Mouse (Mus musculus) frontal cortex, postnatal 14 days (tissue): ENCODE measurements around the gene Hyal6.
A peak's percentile ranks its signal among the peaks of the same experiment; 100 is the strongest.

Experiments used
- DNase-seq, 2 experiments: peaks; one replicate each; pipeline ENCODE4 v3.0.0; 2022; ENCODE audit warnings: low spot score in 2 of 2

Gene Hyal6

DNA sequence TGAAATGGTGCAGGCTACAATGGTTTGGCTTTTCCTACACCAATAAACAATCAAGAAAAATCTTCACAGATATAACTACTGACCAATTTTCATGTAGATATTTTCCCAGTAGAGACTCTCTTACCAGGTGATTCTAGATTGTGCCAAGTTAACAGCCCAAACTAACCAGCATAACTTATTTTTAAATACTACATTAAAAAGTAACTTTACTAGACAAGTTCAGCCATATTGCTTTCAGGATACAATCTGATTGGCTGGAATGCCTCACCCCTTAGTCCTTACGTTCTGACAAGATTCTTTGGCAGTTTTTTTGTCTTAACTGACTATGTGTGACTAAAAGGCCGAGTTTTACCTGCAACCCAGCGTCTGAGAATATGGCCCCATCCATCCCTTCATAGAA lies at the start of gene Hyal6:
TSS of gene Hyal6 (plus strand) at position 301 of the 400 bp plus-strand sequence.
- no peak for DNase-seq

DNA sequence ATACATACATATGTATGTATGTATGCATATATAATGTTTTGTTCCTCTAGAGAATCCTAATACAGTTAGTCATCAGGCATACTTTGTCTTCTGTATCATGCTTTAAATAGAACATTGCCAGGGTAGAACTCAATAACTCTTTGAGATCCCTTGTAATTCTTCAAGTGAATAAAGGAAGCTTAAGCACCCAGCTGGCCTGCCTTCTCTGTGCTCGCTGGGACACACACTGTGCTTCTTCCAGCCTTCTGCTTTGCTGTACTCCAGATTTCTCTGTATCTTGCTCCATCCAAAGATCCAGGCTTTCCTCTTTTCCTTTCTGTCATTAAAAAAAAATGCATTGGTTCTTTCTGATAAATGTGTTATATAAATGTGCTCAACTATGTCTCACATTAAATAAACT lies 45.2 kb upstream of the Hyal6 start:
- DNase-seq: no peak

DNA sequence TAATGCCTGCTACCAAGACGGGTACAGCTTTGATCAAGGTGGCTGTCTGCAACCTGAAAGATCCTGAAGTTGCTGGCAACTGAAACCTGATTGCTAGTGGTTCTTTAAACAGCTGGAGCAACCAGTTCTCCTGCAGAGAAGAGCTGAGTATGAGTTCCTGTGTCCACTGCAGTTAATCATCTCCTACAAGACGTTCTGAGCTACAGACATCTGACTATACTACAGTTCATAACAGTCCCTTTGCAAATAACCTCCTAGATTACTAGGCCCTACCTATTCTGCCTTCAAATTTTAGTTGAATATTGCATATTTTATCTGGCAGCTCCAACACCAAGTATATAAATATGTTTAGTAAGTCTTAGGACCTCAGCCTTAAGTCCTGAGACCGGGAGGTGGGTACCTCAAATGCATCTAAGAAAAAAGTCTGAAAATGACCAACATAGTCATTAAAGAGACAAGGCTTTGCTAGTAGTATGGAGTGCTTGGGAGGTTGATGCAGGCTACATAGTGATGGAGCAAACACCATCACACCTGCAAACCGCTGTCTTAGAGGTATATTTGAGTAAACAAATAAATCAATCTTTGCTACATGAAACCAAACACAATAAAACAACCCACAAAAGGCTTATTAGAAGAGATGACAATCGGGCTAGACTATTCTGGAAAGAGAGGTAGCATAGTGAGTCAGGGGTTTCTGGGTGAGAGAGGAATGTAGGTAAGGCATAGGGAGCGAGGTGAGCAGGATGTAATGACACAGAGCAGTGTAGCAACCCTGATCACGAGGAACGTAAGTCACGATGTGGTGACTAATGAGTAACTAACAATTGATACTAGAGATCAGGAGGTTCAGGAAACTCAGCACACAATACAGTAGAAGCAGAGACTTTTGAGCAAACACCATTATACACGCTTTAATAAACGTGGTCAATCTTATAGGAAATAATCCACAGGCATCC lies 38.3 kb upstream of the Hyal6 start:
- DNase-seq: no peak

DNA sequence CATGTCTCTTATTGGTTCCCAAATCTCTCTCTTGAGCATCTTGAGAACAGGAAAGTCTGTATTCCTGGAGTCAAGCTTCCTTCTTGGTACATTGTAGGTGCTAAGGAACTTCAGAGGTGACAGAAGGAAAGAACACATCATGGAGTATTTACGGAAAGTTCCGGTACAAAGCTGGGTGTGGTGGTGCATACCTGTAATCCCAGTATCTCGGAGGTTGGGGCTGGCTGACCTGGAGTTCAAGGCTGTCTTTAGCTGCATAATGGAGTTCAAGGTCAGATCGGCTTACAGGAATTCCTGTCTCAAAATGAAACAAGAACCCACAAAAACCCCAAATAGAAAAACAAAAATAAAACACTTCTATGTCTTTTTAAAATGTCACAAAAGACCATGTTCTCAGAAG lies 36.9 kb upstream of the Hyal6 start:
- no peak for DNase-seq

DNA sequence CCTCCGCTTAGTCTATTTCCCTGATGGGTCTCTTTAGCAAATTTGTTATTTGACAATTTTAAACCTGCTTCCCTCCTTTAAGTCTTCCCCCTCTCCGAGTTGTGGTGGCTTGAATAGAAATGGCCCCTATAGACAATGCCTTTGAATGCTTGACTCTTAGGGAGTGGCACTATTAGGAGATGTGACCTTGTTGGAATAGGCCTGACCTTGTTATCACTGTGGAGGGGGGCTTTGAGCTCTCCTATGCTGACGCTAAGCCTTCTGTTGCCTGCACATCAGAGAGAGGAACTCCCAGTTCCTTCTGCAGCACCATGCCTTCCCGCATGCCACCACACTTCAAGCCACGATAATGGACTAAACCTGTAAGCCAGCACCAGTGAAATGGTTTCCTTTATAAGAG lies 35.8 kb upstream of the Hyal6 start:
- no peak for DNase-seq

DNA sequence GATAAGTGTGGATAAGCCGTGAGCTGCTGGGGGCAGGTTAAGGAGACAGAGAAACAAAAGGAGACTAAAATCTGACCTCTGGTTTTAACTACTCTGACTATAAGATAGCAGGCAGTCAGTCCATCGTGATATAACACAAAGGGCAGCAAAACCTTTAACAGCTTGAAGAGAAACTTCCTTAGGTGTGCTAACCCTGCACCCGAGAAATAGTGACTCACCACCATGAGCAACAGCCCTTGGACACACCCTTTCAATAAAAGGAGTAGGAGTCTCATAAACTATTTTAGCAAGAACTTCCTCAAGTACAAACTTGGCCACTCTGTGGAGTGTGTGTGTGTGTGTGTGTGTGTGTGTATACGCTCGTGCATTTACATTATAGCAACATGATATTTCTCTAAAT lies 26.0 kb upstream of the Hyal6 start:
- no peak for DNase-seq

DNA sequence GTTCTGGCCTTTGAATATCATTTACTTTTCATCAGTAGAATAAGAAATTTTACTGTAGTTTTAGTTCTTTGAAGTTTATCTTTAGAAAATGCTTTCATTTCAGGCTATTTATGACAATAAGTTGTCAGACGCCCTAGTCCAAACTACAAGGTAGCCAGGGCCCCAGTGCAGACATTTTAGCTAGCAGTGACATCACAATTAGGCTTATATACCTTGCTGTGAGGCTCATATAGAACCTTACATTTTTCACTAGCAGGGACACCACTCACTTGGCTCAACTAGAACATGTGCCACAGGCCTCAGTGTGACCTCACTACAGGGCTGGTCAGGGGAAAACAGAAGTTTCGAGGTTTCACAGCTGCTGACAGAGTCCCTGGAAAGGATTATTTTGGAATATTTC lies 25.5 kb upstream of the Hyal6 start:
- no peak for DNase-seq

DNA sequence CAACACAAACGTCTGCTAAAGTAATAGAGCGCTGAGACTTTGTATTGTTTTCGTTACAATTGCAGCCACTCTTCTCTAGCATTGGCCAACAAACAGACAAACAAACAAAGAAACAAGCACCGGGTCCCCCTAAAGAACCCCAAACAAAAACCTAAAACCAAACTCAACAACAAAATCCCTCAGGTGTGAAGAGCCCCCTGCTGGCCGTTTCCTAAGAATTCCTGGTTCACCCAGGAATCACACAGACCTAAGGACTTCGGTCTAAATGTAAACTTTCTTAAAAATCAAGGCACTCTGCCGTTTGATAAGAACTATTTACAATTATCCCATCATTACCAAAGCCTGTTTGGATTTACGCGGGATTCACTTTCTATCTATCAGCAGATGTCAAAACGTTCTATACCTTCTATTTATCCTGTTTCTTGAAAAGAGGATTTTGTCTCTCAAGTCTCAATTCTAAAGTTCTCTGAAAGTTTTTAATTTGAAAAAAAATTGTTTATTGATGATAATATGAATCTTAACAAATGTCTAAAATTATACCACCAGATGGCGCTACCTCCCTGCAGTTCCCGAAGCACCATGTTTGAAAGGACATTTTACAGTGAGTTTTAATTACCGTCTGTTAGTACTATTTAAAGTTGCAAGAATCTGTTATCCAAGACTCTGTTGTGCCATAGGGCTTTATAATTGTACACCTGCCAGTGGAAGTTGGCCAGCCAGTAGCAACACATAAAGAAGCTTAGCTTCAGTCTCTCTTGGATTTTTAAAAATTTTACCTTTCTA lies 11.5 kb upstream of the Hyal6 start:
- peak in 1 of 2 experiments; percentile 17 for DNase-seq

DNA sequence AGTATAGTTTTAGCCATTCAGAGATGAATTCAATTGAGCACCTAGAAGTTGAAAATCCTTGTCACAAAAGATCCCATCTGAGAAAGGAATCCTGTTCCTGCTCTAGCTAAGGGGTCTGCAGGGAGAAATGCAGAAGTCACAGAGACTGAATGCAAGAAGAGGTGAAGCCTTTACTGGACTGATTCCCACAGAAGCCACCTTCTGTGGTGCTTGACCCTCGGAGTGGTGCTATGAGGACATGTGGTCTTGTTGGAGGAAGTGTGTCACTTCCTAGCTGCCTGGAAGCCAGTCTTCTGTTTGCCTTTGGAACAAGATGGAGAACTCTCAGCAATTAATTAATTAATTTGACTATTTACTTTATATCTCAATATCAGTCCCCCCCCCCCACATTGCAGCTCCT lies 4.9 kb upstream of the Hyal6 start:
- no peak for DNase-seq

DNA sequence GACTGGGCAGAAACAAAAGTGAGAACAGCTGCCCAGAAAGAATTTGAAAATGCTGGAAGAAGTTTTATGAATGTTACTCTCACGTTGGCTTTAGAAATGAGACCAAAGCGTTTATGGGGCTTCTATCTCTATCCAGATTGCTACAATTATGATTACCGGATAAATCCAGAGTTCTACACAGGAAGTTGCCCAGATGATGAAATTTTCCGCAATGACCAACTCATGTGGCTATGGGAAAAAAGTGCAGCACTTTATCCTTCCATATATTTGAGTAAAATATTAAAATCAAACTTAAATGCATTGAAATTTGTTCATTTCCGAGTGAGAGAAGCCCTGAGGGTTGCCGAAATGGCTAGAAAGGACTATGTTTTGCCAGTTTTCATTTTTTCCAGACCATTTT lies 1.5 kb downstream of the Hyal6 start:
- no peak for DNase-seq

DNA sequence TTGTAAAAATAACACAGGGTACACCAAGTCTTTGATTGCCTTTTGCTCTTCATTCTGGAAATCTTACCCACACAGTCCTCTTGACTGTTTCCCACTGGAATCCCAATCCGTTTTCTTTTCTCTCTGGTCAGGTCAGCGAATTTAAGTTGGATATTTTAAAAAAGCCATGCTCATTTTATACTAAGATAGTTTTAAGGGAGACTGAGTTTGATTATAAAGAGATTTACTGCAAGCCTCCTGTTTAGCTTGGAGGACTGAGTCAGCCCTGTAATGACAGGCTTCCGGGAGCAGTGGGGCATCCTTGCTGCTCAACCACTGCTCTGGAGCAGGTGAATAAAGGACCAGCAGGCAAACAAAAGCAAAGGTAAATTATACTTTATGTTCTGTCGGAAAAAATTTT lies 15.0 kb downstream of the Hyal6 start, which contains the start of gene Hyal4:
TSS of gene Hyal4 (plus strand) at position 301 of the 400 bp plus-strand sequence.
- DNase-seq: no peak

DNA sequence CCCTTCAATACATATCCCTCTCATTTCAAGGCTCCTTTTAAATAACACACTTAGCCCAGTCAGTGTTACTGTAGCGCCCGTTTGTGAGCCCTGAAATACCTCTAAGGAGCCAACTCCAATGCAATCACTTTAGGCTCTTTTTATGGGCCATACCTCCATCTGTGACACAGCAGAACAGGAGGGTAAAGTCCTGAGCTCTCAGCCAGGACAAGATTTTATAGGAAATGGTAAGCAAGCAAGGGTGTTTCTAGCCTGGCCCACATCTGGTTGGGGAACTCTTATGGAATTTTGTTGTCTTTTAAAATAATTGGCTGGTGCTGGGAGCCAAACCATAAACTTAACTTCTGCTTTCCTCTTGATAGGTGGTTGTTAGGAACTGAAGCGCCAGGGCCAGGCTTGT lies 26.2 kb downstream of the Hyal6 start:
- DNase-seq: no peak

DNA sequence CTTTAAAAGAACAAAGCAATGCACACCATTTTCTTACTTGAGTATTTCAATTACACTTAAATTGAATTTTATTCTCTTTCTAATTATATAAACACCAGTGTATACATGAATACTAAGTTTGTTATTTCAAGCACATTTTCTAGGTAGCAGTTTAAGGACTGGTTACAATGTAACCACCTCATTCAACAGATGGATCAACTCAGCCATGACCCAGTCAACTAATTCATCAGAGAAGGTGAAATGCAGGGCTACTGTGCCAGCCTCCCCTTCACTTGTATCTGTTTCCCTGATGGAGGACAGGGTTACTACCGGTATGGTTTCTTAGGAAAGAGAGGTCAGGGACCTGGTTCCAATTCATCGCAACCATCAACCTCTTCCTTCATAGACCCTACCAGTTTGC lies 33.2 kb downstream of the Hyal6 start:
- no peak for DNase-seq

DNA sequence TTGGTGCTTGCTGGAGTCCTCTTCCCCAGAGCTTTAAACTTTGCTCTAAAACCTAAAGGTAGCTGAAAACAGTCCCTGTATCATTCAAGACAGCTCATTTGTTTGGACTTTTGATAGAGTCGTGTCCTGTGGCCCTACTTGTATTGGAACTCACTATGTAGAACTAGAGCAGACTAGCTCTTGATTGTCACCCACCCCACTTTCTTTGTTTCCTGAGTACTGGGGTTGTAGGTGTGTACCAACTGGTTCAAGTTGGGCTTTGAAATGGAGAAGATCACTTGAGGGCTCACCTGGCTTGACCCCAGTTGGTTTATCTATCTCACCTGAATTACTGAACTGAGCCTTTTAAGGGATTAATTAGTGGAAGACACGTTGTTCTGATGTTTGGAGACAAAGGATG lies 46.1 kb downstream of the Hyal6 start:
- no peak for DNase-seq

DNA sequence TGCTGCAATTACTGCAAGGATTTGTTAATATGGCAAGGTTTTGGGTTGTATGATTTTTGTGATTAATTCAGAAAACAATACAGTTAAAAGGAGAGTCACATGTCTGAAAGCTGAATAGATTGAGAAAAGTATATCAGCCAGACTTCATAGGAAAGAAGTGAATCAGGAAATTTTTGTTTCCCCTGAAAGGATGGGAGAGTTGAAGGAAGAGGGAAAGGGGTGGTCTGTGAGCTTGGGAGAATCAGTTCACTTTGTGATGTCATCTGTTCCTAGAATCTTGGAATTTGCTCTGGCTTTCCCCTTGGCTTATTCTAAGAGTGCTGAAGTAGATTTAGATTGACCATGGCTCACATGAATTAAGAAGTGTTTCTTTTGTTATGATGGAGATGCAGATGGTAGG lies 57.8 kb downstream of the Hyal6 start, which contains the start of gene Spam1:
TSS of gene Spam1 (plus strand) at position 301 of the 400 bp plus-strand sequence.
- no peak for DNase-seq
